Mouse (Mus musculus): ENCODE results near the gene Slc9a3r1.

Gene Slc9a3r1

GRCm38 (mm10) chr11:115226811-115227491 lies 63.8 kb downstream of the Slc9a3r1 start:
- no peak for DNase-seq (ENCODE audit: low read depth)

DNA sequence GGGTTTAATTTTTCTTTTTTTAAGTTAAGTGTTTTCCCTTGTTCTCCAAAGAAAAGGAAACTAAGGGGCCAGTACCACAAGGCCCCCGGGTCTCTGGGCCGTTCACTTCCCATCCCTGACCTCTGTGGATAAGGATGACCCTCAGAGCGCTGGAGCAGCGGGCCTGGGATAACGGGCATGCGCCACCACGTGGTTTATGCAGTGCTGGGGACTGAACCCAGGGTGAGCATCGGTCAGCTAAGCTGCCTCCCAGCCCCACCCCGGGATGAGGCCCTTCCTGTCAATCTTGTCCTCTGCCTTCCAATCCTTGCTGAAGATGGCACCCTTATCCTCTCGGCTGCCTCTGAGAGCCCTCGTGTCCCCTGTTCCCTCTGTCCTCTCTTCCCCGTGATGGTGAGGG lies 64.5 kb downstream of the Slc9a3r1 start:
- DNase-seq (ENCODE audit: low read depth), result no peak

GRCm38 (mm10) chr11:115228430-115228829 lies 65.3 kb downstream of the Slc9a3r1 start:
- DNase-seq (ENCODE audit: low read depth), result no peak

- no peak for DNase-seq (ENCODE audit: low read depth)
Observed at GRCm38 (mm10) chr11:115229021-115229930, 66.1 kb downstream of the Slc9a3r1 start.
